Mouse (Mus musculus) liver, adult 2 months (tissue): Measurements from ENCODE around the gene Slc13a2. TPM values are rescaled to one million over a fixed set of nuclear protein-coding genes. Genes with fewer than 3 reads are reported as not detected.
A peak's percentile ranks its signal among the peaks of the same experiment; 100 is the strongest.

Source experiments
- DNase-seq: peaks from one replicate; pipeline ENCODE4 v3.0.0-alpha.2; 2011; ENCODE audit warnings: low read depth, low spot score; ENCODE audit errors: extremely low read depth
- H3K27ac ChIP-seq: fragments of 200-500 bp; replicated peaks from 2 replicates; pipeline ENCODE4 v1.5.1; 2012; ENCODE audit warnings: low read depth, mild to moderate bottlenecking, control low read depth, inconsistent platforms, low read length; ENCODE audit not compliant: insufficient read depth
- H3K27me3 ChIP-seq: fragments of 200-500 bp; 2 replicates; pipeline ENCODE4 v1.6.1; 2012; ENCODE audit warnings: mild to moderate bottlenecking, moderate library complexity, low read length, inconsistent platforms; ENCODE audit not compliant: control insufficient read depth, insufficient read depth
- H3K36me3 ChIP-seq: fragments of 200-500 bp; 2 replicates; pipeline ENCODE4 v1.6.1; 2012; ENCODE audit warnings: low read length, inconsistent platforms; ENCODE audit not compliant: control insufficient read depth, insufficient read depth
- H3K4me1 ChIP-seq: fragments of 200-500 bp; 2 replicates; pipeline ENCODE4 v1.6.1; 2011; ENCODE audit warnings: low read length; ENCODE audit not compliant: control insufficient read depth, insufficient read depth
- H3K4me3 ChIP-seq: fragments of 200-500 bp; 2 replicates; pipeline ENCODE4 v1.5.1; 2011; ENCODE audit warnings: low read depth, mild to moderate bottlenecking, control low read depth, low read length, moderate library complexity; ENCODE audit not compliant: insufficient read depth
- H3K79me2 ChIP-seq: fragments of 200-500 bp; 2 replicates; pipeline ENCODE4 v1.6.1; 2012; ENCODE audit warnings: inconsistent platforms, mild to moderate bottlenecking, low read length, moderate library complexity; ENCODE audit not compliant: control insufficient read depth, insufficient read depth
- H3K9ac ChIP-seq: fragments of 200-500 bp; 2 replicates; pipeline ENCODE4 v1.6.1; 2012; ENCODE audit warnings: low read depth, mild to moderate bottlenecking, control low read depth, inconsistent platforms, low read length
- CTCF ChIP-seq: fragments of 200-500 bp; IDR thresholded peaks from 2 replicates; pipeline ENCODE4 v1.5.1; 2011; ENCODE audit warnings: low read depth, low read length, control low read depth
- POLR2A ChIP-seq: fragments of 200-500 bp; IDR thresholded peaks from 2 replicates; pipeline ENCODE4 v1.6.1; 2011; ENCODE audit warnings: low read length, control low read depth; ENCODE audit not compliant: insufficient read depth; ENCODE audit errors: extremely low read depth
- WGBS: fragments of 180-500 bp; shearing (Covaris S2); methylation state at CpG from one replicate; pipeline ENCODE4 v1.1.7; 2018; 5-methylcytosine and 5-hydroxymethylcytosine counted together
- polyA plus RNA-seq: library from polyadenylated mRNA; depleted of rRNA; stranded (reverse); fragments of >200 nt; gene quantifications from 2 replicates; pipeline ENCODE4 v1.2.3, GENCODE M21; 2012; rRNA removed
- total RNA-seq: library from RNA; depleted of rRNA; stranded (reverse); fragments of >200 nt; gene quantifications from 2 replicates; pipeline ENCODE4 v1.2.3, GENCODE M21; 2014; rRNA removed

Slc13a2 gene
- total and polyA plus RNA-seq, 2 experiments: 0.65 to 4.7 TPM

DNA sequence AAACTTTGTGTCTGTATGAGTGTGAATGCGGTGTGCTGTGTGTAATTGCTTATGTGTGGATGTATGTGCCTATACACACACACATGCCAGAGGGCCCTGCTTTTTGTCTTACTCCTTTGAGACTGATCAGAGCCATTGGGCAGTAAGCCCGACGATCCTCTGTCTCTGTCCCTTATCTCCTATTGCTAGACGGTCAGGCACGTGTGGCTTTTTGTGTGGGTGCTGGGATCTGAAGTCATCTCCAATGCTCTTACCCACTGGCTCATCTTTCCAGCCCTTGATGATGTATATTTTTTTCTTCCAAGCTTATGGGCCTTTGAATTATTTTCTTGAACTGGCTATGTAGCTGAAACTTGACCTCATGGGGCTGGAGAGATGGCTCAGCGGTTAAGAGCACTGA is 67.1 kb downstream of the Slc13a2 start:
- Histone ChIP-seq H3K27ac (no peak overlapping the region), H3K4me3 (no peak overlapping the region), H3K27me3 (no peaks in the 10 kb centered on the region), H3K9ac (no peak overlapping the region), H3K4me1 (no peaks in the 10 kb centered on the region), H3K79me2 (no peaks in the 10 kb centered on the region), H3K36me3 (no peaks in the 10 kb centered on the region)
- WGBS: 81% methylated on average over 6 of the region's 6 CpGs
- TF ChIP-seq POLR2A (no peak), CTCF (no peak)
- DNase-seq: no peak

GRCm38 (mm10) chr11:78353081-78353480 is 68.9 kb downstream of the Slc13a2 start:
- Histone ChIP-seq H3K27ac (no peak overlapping the region), H3K4me3 (no peak overlapping the region), H3K27me3 (no peaks in the 10 kb centered on the region), H3K4me1 (no peaks in the 10 kb centered on the region), H3K9ac (no peak overlapping the region), H3K36me3 (no peaks in the 10 kb centered on the region), H3K79me2 (no peaks in the 10 kb centered on the region)
- DNase-seq: no peak
- no peak for TF ChIP-seq CTCF
- TF ChIP-seq POLR2A: no peak
- 91% methylated on average over 1 of the region's 1 CpGs for WGBS

- Histone ChIP-seq H3K27me3 (no peaks in the 10 kb centered on the region), H3K36me3 (no peaks in the 10 kb centered on the region), H3K9ac (no peak overlapping the region), H3K27ac (no peak overlapping the region), H3K4me3 (no peak overlapping the region), H3K79me2 (no peaks in the 10 kb centered on the region), H3K4me1 (peaks cover 9% of the 10 kb centered on the region)
- TF ChIP-seq CTCF: no peak
- TF ChIP-seq POLR2A: no peak
- peak; percentile 19 for DNase-seq
- 61% methylated on average over 4 of the region's 4 CpGs for WGBS
These were observed 72.3 kb downstream of the Slc13a2 start for GRCm38 (mm10) chr11:78349441-78350358.

DNA sequence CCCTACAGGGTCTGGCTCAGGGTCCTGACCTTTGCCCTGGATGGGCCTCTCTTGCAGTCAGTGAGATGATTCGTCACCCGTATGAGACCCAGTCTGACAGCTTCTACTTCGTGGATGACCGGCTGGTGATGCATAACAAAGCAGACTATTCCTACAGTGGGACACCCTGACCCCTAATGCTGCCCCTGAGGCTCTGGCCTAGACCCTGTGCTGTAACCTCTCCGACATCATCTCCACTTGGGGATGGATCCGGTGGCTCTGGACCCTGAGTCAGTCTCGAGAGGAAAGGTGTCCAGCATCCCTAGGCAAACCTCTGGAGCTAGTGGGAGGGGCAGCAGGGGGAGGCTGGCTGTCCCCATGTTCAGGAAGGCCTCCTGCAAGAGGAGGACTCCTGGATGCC is 73.5 kb downstream of the Slc13a2 start:
- no peak overlapping the region for H3K27ac ChIP-seq
- no peak overlapping the region for H3K9ac ChIP-seq
- 78% methylated on average over 7 of the region's 7 CpGs for WGBS
- no peaks in the 10 kb centered on the region for H3K79me2 ChIP-seq
- DNase-seq: no peak
- peaks cover 14% of the 10 kb centered on the region for H3K4me1 ChIP-seq
- no peaks in the 10 kb centered on the region for H3K36me3 ChIP-seq
- TF ChIP-seq CTCF: no peak
- no peak for TF ChIP-seq POLR2A
- no peaks in the 10 kb centered on the region for H3K27me3 ChIP-seq
- no peak overlapping the region for H3K4me3 ChIP-seq

DNA sequence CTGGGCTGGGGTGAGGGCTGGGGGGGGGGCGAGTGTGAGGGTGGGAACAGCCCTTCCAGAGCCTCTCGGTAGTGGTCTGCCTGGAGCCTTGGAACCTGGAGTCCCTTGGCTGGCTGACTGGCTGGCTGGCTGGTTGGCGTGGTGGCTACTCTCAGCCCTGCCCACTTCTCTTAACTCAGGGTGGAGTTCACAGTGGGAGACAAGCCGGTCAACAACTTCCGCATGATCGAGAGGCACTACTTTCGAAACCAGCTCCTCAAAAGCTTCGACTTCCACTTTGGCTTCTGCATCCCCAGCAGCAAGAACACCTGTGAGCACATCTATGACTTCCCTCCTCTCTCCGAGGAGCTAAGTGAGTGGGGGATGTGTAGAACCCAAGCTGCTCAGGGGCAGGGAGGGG is 74.1 kb downstream of the Slc13a2 start:
- no peaks in the 10 kb centered on the region for H3K27me3 ChIP-seq
- 78% methylated on average over 9 of the region's 9 CpGs for whole genome bisulfite sequencing
- H3K4me3 ChIP-seq: no peak overlapping the region
- no peak for TF ChIP-seq POLR2A
- no peak for TF ChIP-seq CTCF
- no peaks in the 10 kb centered on the region for H3K79me2 ChIP-seq
- H3K9ac ChIP-seq: no peak overlapping the region
- H3K4me1 ChIP-seq: peaks cover 14% of the 10 kb centered on the region
- peak; percentile 28 for DNase-seq
- no peak overlapping the region for H3K27ac ChIP-seq
- no peaks in the 10 kb centered on the region for H3K36me3 ChIP-seq

Other genes starting within 250 kb of the Slc13a2 start
- gene Nek8, start 245.5 kb downstream of the Slc13a2 start, total RNA-seq: 4.1 and 5.2 TPM in 2 replicates
- 5.2 and 7.2 TPM in 2 replicates for gene Nek8, start 245.5 kb downstream of the Slc13a2 start, polyA plus RNA-seq
- 44.8 and 50.7 TPM in 2 replicates for gene Tlcd1, start 245.5 kb downstream of the Slc13a2 start, total RNA-seq
- gene Tlcd1, start 245.5 kb downstream of the Slc13a2 start, polyA plus RNA-seq: 46.6 and 61.5 TPM in 2 replicates
- 318 and 352 TPM in 2 replicates for gene Rpl23a, start 238.6 kb downstream of the Slc13a2 start, total RNA-seq
- 88.5 and 110 TPM in 2 replicates for gene Rpl23a, start 238.6 kb downstream of the Slc13a2 start, polyA plus RNA-seq
- 2.6 and 2.8 TPM in 2 replicates for gene Rab34, start 233.8 kb downstream of the Slc13a2 start, total RNA-seq
- gene Rab34, start 233.8 kb downstream of the Slc13a2 start, polyA plus RNA-seq: 5.2 and 5.3 TPM in 2 replicates
- 0.55 and 0.60 TPM in 2 replicates for gene Proca1, start 228.8 kb downstream of the Slc13a2 start, total RNA-seq
- gene Proca1, start 228.8 kb downstream of the Slc13a2 start, polyA plus RNA-seq: 0.24 and 0.35 TPM in 2 replicates
- gene Sdf2, start 176.5 kb downstream of the Slc13a2 start, total RNA-seq: 45.5 and 48.1 TPM in 2 replicates
- 63.9 and 70.1 TPM in 2 replicates for gene Sdf2, start 176.5 kb downstream of the Slc13a2 start, polyA plus RNA-seq
- 11.0 and 13.0 TPM in 2 replicates for gene Supt6, start 176.2 kb downstream of the Slc13a2 start, total RNA-seq
- gene Supt6, start 176.2 kb downstream of the Slc13a2 start, polyA plus RNA-seq: 8.0 and 8.9 TPM in 2 replicates
- gene 2610507B11Rik, start 160.5 kb downstream of the Slc13a2 start, total RNA-seq: 66.7 and 68.6 TPM in 2 replicates
- gene 2610507B11Rik, start 160.5 kb downstream of the Slc13a2 start, polyA plus RNA-seq: 42.5 and 43.6 TPM in 2 replicates
- 0.18 and 0.27 TPM in 2 replicates for gene BC030499, start 131.4 kb downstream of the Slc13a2 start, total RNA-seq
- gene BC030499, start 131.4 kb downstream of the Slc13a2 start, polyA plus RNA-seq: 0.11 and 0.13 TPM in 2 replicates
- gene Spag5, start 120.7 kb downstream of the Slc13a2 start, total RNA-seq: 0.54 and 0.83 TPM in 2 replicates
- gene Spag5, start 120.7 kb downstream of the Slc13a2 start, polyA plus RNA-seq: 0.15 and 0.19 TPM in 2 replicates
- gene Aldoc, start 99.2 kb downstream of the Slc13a2 start, total RNA-seq: 15.8 and 16.9 TPM in 2 replicates
- 8.8 and 19.1 TPM in 2 replicates for gene Aldoc, start 99.2 kb downstream of the Slc13a2 start, polyA plus RNA-seq
- 6.6 and 8.6 TPM in 2 replicates for gene Pigs, start 93.8 kb downstream of the Slc13a2 start, total RNA-seq
- gene Pigs, start 93.8 kb downstream of the Slc13a2 start, polyA plus RNA-seq: 34.9 and 35.5 TPM in 2 replicates
- 5.5 and 7.2 TPM in 2 replicates for gene Unc119, start 78.7 kb downstream of the Slc13a2 start, total RNA-seq
- 7.7 and 12.7 TPM in 2 replicates for gene Unc119, start 78.7 kb downstream of the Slc13a2 start, polyA plus RNA-seq
- gene Foxn1, start 35.7 kb downstream of the Slc13a2 start, total RNA-seq: not detected in 2 replicates
- not detected in 2 replicates for gene Foxn1, start 35.7 kb downstream of the Slc13a2 start, polyA plus RNA-seq
- gene Slc46a1, start 43.5 kb upstream of the Slc13a2 start, total RNA-seq: 36.2 and 38.0 TPM in 2 replicates
- gene Slc46a1, start 43.5 kb upstream of the Slc13a2 start, polyA plus RNA-seq: 133 and 146 TPM in 2 replicates
- 0.09 and 0.34 TPM in 2 replicates for gene Sarm1, start 75.5 kb upstream of the Slc13a2 start, total RNA-seq
- gene Sarm1, start 75.5 kb upstream of the Slc13a2 start, polyA plus RNA-seq: 0.21 and 0.24 TPM in 2 replicates
- gene Vtn, start 76.9 kb upstream of the Slc13a2 start, total RNA-seq: 2,089 and 2,597 TPM in 2 replicates
- gene Vtn, start 76.9 kb upstream of the Slc13a2 start, polyA plus RNA-seq: 3,152 and 3,193 TPM in 2 replicates
- gene Sebox, start 81.2 kb upstream of the Slc13a2 start, total RNA-seq: 0.34 and 0.37 TPM in 2 replicates
- gene Sebox, start 81.2 kb upstream of the Slc13a2 start, polyA plus RNA-seq: 0.36 and 0.91 TPM in 2 replicates
- 7.7 and 10.8 TPM in 2 replicates for gene Tmem199, start 90.0 kb upstream of the Slc13a2 start, total RNA-seq
- 5.9 and 6.1 TPM in 2 replicates for gene Tmem199, start 90.0 kb upstream of the Slc13a2 start, polyA plus RNA-seq
- gene Poldip2, start 90.0 kb upstream of the Slc13a2 start, total RNA-seq: 63.5 and 67.5 TPM in 2 replicates
- 77.6 and 80.9 TPM in 2 replicates for gene Poldip2, start 90.0 kb upstream of the Slc13a2 start, polyA plus RNA-seq
- gene Tnfaip1, start 114.1 kb upstream of the Slc13a2 start, total RNA-seq: 11.5 and 14.4 TPM in 2 replicates
- 13.9 and 16.7 TPM in 2 replicates for gene Tnfaip1, start 114.1 kb upstream of the Slc13a2 start, polyA plus RNA-seq
- 107 and 120 TPM in 2 replicates for gene Ift20, start 114.1 kb upstream of the Slc13a2 start, total RNA-seq
- gene Ift20, start 114.1 kb upstream of the Slc13a2 start, polyA plus RNA-seq: 80.7 and 84.2 TPM in 2 replicates
- gene Tmem97, start 128.6 kb upstream of the Slc13a2 start, total RNA-seq: 102 and 123 TPM in 2 replicates
- 76.5 and 91.6 TPM in 2 replicates for gene Tmem97, start 128.6 kb upstream of the Slc13a2 start, polyA plus RNA-seq